Mouse (Mus musculus) kidney, adult 2 months (tissue): ENCODE results near the gene Acacb. TPM values are rescaled to one million over a fixed set of nuclear protein-coding genes. Genes with fewer than 3 reads are reported as not detected.

ENCODE experiments used
- DNase-seq: peaks from one replicate; pipeline ENCODE4 v3.0.0; 2021
- H3K27ac ChIP-seq: fragments of 200-500 bp; 2 replicates; pipeline ENCODE4 v1.5.1; 2012; ENCODE audit warnings: low read depth, low read length, control low read depth, inconsistent platforms; ENCODE audit not compliant: insufficient read depth
- H3K27me3 ChIP-seq: fragments of 200-500 bp; replicated peaks from 2 replicates; pipeline ENCODE4 v1.6.1; 2012; ENCODE audit warnings: mild to moderate bottlenecking, moderate library complexity, low read length, inconsistent platforms; ENCODE audit not compliant: control insufficient read depth, insufficient read depth
- H3K36me3 ChIP-seq: fragments of 200-500 bp; 2 replicates; pipeline ENCODE4 v1.6.1; 2012; ENCODE audit warnings: mild to moderate bottlenecking, moderate library complexity, low read length, inconsistent platforms; ENCODE audit not compliant: control insufficient read depth, insufficient read depth
- H3K4me1 ChIP-seq: fragments of 200-500 bp; 2 replicates; pipeline ENCODE4 v1.6.1; 2011; ENCODE audit warnings: low read length; ENCODE audit not compliant: control insufficient read depth, insufficient read depth
- H3K4me3 ChIP-seq: fragments of 200-500 bp; 2 replicates; pipeline ENCODE4 v1.5.1; 2011; ENCODE audit warnings: mild to moderate bottlenecking, low read depth, low read length, control low read depth; ENCODE audit not compliant: insufficient read depth
- CTCF ChIP-seq: fragments of 200-500 bp; conservative IDR thresholded peaks from 2 replicates; pipeline ENCODE4 v1.5.1; 2011; ENCODE audit warnings: low read depth, mild to moderate bottlenecking, control low read depth, low read length, moderate library complexity, mixed read lengths; ENCODE audit not compliant: insufficient read depth, insufficient read length
- POLR2A ChIP-seq: fragments of 200-500 bp; IDR thresholded peaks from one replicate; pipeline ENCODE4 v1.6.1; 2011; ENCODE audit warnings: low read depth, low read length, control low read depth
- WGBS: fragments of 180-500 bp; shearing (Covaris S2); methylation state at CpG from one replicate; pipeline ENCODE4 v1.1.7; 2018; 5-methylcytosine and 5-hydroxymethylcytosine counted together
- polyA plus RNA-seq: library from polyadenylated mRNA; depleted of rRNA; stranded (reverse); fragments of >200 nt; gene quantifications from 2 replicates; pipeline ENCODE4 v1.2.3, GENCODE M21; 2012

Gene Acacb
- polyA plus RNA-seq, 1 experiment: 34.5 TPM

DNA sequence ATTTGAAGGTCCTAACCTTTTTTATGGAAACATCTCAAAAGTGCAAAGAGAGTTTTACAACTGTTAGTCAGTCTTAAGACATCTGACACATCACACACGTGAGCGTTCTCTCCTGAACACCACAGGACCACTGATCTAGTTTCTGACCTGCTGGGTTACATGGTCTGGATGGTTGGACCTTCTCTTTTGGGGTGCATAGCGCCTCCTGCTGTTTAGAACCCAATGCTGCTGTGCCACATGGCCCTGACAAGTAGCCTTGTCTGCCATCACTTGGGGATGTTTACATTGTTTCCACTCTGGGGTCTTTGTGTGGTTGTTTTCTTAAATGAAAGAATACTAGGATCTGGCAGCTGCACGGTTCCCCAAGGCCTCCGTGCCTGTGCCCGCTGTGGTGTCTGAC lies 33.0 kb upstream of the Acacb start:
- TF ChIP-seq POLR2A (no peak), CTCF (peak; percentile 37; the same call in 1 of the 2 replicates)
- no peak overlapping the region for H3K4me3 ChIP-seq
- no peaks in the 10 kb centered on the region; the same call in 1 of the 2 replicates for H3K36me3 ChIP-seq
- no peaks in the 10 kb centered on the region for H3K4me1 ChIP-seq
- DNase-seq: no peak
- H3K27me3 ChIP-seq: no peaks in the 10 kb centered on the region
- H3K27ac ChIP-seq: no peak overlapping the region
- WGBS: 92% methylated on average over 6 of the region's 6 CpGs

GRCm38 (mm10) chr5:114115030-114115429 lies 31.3 kb upstream of the Acacb start:
- WGBS: 74% methylated on average over 5 of the region's 5 CpGs
- no peak overlapping the region for H3K27ac ChIP-seq

DNA sequence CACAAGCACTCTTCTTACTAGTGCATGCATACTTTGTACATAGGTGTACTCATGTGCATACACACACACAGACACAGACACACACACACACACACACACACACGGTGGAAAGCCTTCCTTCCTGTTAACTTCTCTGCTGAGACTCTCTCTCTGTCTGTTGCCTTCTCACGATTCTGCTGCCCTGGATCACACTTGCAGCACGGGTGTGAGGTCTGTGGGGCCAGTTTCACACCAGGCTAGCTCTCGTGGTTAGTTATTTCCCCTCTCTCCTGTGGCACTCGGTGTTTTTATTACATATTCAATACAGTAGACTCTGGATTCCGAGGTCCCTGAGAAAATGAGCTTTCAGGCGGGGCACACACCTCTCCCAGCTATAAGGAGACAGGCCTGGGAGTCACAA lies 29.7 kb upstream of the Acacb start:
- WGBS: 80% methylated on average over 7 of the region's 7 CpGs
- no peak for DNase-seq
- TF ChIP-seq CTCF (no peak), POLR2A (no peak)
- no peaks in the 10 kb centered on the region for H3K27me3 ChIP-seq
- H3K4me3 ChIP-seq: no peak overlapping the region
- H3K4me1 ChIP-seq: no peaks in the 10 kb centered on the region
- no peaks in the 10 kb centered on the region; the same call in 1 of the 2 replicates for H3K36me3 ChIP-seq
- H3K27ac ChIP-seq: no peak overlapping the region

More at GRCm38 (mm10) chr5:114115030-114115429, 31.3 kb upstream of the Acacb start:
- Histone ChIP-seq H3K4me3 (no peak overlapping the region), H3K4me1 (no peaks in the 10 kb centered on the region), H3K36me3 (no peaks in the 10 kb centered on the region; the same call in 1 of the 2 replicates), H3K27me3 (no peaks in the 10 kb centered on the region)
- DNase-seq: no peak
- TF ChIP-seq CTCF (no peak), POLR2A (no peak)

DNA sequence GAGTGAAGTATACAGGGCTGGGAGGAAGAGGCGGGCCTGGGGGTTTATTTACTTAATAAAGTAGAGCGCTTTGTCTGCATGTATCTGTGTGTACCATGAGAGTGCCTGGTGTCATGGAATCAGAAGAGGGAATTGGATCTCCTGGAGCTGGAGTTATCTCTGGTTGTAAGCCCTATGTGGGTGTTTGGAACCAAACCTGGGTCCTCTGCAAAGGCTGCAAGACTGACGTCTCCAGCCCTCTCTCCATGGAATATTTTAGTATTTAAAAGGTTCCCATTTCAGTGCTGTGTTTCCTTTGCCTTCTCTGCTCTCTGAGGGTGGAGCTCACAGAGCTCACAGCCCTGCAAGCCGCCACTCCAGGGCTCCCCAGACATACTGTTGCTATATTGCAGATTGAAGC lies 26.5 kb upstream of the Acacb start:
- DNase-seq: no peak
- no peaks in the 10 kb centered on the region for H3K4me1 ChIP-seq
- WGBS: 88% methylated on average over 4 of the region's 4 CpGs
- TF ChIP-seq POLR2A: no peak
- TF ChIP-seq CTCF: no peak
- H3K27ac ChIP-seq: no peak overlapping the region
- no peak overlapping the region for H3K4me3 ChIP-seq
- H3K36me3 ChIP-seq: no peaks in the 10 kb centered on the region; the same call in 1 of the 2 replicates
- H3K27me3 ChIP-seq: no peaks in the 10 kb centered on the region

DNA sequence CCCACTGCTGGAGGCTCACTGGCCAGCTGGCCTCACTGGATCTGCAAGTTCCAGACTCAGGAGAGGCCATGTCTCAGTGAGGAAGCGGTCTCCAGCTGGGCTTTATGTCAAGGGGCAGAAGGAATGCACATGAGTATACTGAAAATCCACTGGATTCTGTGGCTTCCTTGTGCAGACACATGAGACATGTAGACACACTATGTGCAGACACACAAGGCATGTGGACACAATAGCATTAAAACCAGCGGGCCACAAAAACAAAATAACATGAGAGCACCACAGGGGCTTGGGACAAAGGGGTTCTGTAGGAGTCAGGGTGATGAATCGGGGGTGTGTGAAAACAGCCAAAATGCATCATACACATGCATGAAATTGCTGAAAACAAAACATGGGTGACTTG lies 20.3 kb upstream of the Acacb start:
- Histone ChIP-seq H3K27ac (no peak overlapping the region), H3K36me3 (no peaks in the 10 kb centered on the region), H3K4me3 (no peak overlapping the region), H3K4me1 (no peaks in the 10 kb centered on the region), H3K27me3 (no peaks in the 10 kb centered on the region)
- TF ChIP-seq CTCF: no peak
- no peak for TF ChIP-seq POLR2A
- 98% methylated on average over 3 of the region's 3 CpGs for WGBS
- DNase-seq: no peak

DNA sequence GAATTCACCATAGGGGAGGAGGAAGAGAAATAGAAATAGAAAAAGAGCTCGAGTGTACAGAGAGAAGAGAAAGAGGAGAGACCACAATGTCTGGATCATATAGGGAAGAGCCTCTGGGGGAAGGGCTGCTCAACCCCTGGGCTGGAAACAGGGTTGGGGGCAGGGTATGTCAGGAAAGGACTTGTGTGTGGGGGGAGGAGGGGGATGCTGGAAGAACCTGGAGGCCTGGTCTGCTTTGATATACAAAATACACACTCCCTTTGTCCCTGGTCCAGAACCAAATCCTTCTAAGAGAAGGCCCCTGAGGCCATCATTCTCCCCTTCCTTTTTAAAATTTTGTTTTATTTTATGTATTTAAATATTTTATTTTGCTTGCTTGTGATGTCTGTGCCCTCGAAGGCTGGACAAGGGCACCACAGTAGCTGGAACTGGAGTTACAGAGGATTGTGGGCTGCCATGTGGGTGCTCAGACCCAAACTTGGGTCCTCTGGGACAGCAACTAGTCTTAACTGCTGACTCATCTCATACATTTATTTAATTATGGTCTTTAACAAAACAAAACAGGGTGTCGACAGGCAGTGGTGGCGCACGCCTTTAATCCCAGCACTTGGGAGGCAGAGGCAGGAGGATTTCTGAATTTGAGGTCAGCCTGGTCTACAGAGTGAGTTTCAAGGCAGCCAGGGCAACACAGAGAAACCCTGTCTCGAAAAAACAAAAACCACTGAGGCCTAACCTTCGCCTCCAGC lies 19.7 kb upstream of the Acacb start:
- no peaks in the 10 kb centered on the region for H3K27me3 ChIP-seq
- 0 out of 2 replicates have a peak, but pooled peaks cover 4% of the 10 kb centered on the region for H3K4me1 ChIP-seq
- TF ChIP-seq POLR2A: no peak
- TF ChIP-seq CTCF: no peak
- no peak overlapping the region; the same call in 1 of the 2 replicates for H3K4me3 ChIP-seq
- WGBS: 83% methylated on average over 7 of the region's 7 CpGs
- no peaks in the 10 kb centered on the region for H3K36me3 ChIP-seq
- no peak overlapping the region for H3K27ac ChIP-seq
- DNase-seq: no peak

- 0 out of 2 replicates have a peak, but pooled peaks cover 5% of the 10 kb centered on the region for H3K4me1 ChIP-seq
- H3K27me3 ChIP-seq: no peaks in the 10 kb centered on the region
- WGBS: under 1% methylated on average over 69 of the region's 69 CpGs
- TF ChIP-seq CTCF (peak; percentile 88), POLR2A (no peak)
- H3K4me3 ChIP-seq: peak within 1 kb of the TSS; percentile 62
- no peaks in the 10 kb centered on the region for H3K36me3 ChIP-seq
- peak within 1 kb of the TSS; percentile 58 for H3K27ac ChIP-seq
- peak; percentile 82 for DNase-seq
Measured at GRCm38 (mm10) chr5:114127374-114128349, 18.7 kb upstream of the Acacb start, which contains the start of gene Alkbh2. TSS of gene Alkbh2 (minus strand) at chr5:114128218.
